Mouse (Mus musculus): ENCODE data around the gene Lipt2. TPM values are rescaled to one million over a fixed set of nuclear protein-coding genes. Genes with fewer than 3 reads are reported as not detected.
A peak's percentile ranks its signal among the peaks of the same experiment; 100 is the strongest.

Lipt2 gene
- total and polyA plus RNA-seq, 3 experiments: 5.5 to 11.7 (median 10.9) TPM

DNA sequence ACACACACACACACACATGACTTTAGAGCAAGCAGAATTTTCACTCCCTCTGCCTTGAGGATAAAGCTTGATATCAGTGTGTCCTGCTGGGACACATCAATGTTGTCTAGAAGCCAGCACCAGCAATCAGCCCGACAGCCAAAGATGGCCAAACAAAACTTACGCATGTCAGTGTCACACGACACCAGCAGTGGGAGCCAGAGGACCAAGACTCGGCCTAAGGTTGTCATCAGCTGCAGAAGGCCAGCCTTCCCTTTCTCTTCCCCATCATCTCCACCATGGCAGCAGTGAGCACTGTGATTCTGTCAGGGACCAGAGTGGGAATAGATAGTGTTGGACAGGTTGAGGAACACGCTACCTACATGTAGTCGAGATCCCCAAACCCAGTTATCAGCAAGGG, 35.6 kb upstream of the Lipt2 start:
- no peak for ATAC-seq (ENCODE audit: extremely low read depth, insufficient number of reproducible peaks, low FRiP score, poor library complexity, severe bottlenecking)
- Histone ChIP-seq H3K27me3 (ENCODE audit: insufficient read depth, low read length) (peaks cover 5% of the 10 kb centered on the region), H3K36me3 (replicated peaks) (peaks cover 13% of the 10 kb centered on the region), H3K4me3 (ENCODE audit: low read depth, low read length) (no peak overlapping the region), H3K4me1 (ENCODE audit: insufficient read depth, low read depth, low read length) (peaks cover 30% of the 10 kb centered on the region), H3K9me3 (replicated peaks) (peaks cover 3% of the 10 kb centered on the region)
- DNase-seq (ENCODE audit: low spot score): no peak
- no peak for TF ChIP-seq GATA1 (IDR thresholded peaks at IDR 0.05; ENCODE audit: borderline replicate concordance, low read length)
- peak; percentile 22; the same call in 1 of the 2 replicates for TF ChIP-seq CTCF (IDR thresholded peaks at IDR 0.05; ENCODE audit: low read depth, low read length)

DNA sequence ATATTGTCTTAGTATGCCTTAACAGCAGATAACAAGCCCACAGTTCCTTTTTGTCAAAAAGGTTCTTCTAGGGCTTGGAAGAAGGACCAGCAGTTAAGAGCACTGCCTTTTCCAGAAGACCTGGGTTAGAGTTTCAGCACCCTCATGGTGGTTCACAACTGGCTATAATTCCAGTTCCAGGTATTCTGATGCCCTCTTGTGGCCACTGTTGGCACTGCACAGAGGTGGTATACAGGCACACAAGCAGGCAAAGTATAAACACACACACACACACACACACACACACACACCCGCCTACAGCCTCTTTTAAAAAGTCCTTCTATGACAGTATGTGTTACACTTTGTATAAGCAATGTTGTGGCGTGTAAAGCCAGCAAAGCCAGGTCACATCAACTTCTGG, 34.9 kb upstream of the Lipt2 start:
- Histone ChIP-seq H3K36me3 (replicated peaks) (peaks cover 6% of the 10 kb centered on the region), H3K27me3 (ENCODE audit: insufficient read depth, low read length) (peaks cover 8% of the 10 kb centered on the region), H3K4me3 (ENCODE audit: low read depth, low read length) (no peak overlapping the region), H3K4me1 (ENCODE audit: insufficient read depth, low read depth, low read length) (peaks cover 26% of the 10 kb centered on the region), H3K9me3 (replicated peaks) (peaks cover 3% of the 10 kb centered on the region)
- DNase-seq (ENCODE audit: low spot score): no peak
- TF ChIP-seq CTCF (IDR thresholded peaks at IDR 0.05; ENCODE audit: low read depth, low read length) (peak; percentile 74), GATA1 (IDR thresholded peaks at IDR 0.05; ENCODE audit: borderline replicate concordance, low read length) (no peak)
- no peak for ATAC-seq (ENCODE audit: extremely low read depth, insufficient number of reproducible peaks, low FRiP score, poor library complexity, severe bottlenecking)

DNA sequence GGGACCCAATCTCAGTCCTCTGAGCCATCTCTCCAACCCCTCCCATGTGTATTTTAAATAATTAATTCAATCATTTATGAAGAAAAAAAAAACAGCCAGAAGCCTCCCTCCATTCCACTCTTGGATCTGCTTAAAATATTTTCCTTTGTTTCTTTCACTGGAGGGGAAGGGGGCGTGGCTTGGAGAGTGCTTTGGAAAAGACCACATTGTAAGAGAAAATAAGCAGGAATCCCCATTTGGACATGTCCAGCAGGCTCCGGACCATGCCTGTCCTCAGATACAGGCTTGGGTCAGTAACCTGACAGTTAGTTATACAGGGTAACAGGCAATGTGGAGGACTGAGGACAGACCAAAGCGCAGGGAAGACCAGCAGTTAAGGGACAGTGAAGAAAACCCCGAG, 33.9 kb upstream of the Lipt2 start:
- H3K4me3 ChIP-seq (ENCODE audit: low read depth, low read length): no peak overlapping the region
- TF ChIP-seq GATA2 (IDR thresholded peaks at IDR 0.05; ENCODE audit: borderline replicate concordance, low read depth, low read length) (no peak), CTCF (IDR thresholded peaks at IDR 0.05; ENCODE audit: low read depth, low read length) (no peak)
- peaks cover 16% of the 10 kb centered on the region for H3K27me3 ChIP-seq (ENCODE audit: insufficient read depth, low read length)
- peaks cover 18% of the 10 kb centered on the region for H3K4me1 ChIP-seq (ENCODE audit: insufficient read depth, low read depth, low read length)
- peaks cover 3% of the 10 kb centered on the region for H3K9me3 ChIP-seq (replicated peaks)
- ATAC-seq (ENCODE audit: extremely low read depth, insufficient number of reproducible peaks, low FRiP score, poor library complexity, severe bottlenecking) (no peak), DNase-seq (ENCODE audit: low spot score) (no peak)
- H3K36me3 ChIP-seq (replicated peaks): no peaks in the 10 kb centered on the region

DNA sequence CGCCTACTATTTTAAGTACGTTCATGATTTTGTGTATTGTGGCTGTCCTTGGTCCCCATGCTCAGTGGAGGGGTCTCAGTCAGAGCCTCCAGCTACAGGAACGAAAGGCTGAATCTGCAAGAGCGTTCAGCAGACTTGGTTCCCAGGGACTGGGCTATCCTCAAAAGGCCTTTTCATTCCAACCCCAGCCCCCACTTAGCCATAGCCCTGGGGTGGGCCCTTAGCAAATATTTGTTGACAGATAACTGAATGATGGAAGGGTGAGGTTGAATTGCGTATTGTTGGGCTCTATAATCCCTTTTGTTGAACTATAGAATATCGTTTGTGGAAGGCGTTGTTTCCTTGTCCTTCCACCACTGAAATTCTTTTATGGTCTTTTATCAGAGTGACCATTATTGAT, 32.6 kb upstream of the Lipt2 start:
- H3K4me1 ChIP-seq (ENCODE audit: insufficient read depth, low read depth, low read length): peaks cover 14% of the 10 kb centered on the region
- no peak for ATAC-seq (ENCODE audit: extremely low read depth, insufficient number of reproducible peaks, low FRiP score, poor library complexity, severe bottlenecking)
- H3K27me3 ChIP-seq (ENCODE audit: insufficient read depth, low read length): peaks cover 23% of the 10 kb centered on the region

DNA sequence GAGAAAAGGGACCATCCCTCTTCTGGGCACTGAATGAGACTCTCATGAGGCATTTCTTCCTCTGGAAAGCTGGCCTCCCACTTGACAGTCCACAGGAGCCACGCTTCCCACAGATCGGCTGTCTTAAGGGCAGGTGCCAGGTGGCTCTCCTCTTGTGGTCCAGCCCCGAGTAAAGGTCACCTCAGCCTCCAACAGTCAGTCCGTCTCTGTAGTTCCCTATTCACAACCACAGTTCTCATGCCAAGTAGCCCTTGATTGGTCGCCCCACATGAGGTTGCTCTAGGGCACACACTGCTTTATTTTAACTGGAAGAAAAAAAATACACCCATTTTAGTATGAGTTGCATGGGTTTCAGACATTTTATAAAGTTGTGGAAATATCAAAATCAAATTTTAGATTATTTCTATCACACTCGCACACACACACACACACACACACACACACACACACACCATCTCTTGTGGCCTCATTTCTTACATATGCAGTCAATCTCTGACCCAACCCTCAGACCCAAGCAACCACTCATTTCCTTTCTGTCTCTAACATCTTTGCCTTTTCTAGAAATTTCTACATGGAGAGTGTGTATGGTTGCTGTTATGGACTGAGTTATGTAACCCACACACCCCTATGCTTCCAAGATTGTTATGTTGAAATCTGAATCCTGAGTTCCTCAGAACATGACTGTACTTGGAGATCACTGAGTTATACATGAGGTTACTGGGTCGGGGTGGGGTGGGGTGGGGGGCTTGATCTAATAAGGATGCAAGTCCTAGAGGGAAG, 30.6 kb upstream of the Lipt2 start:
- no peak overlapping the region for H3K4me3 ChIP-seq (ENCODE audit: low read depth, low read length)
- DNase-seq (ENCODE audit: low spot score): no peak
- peaks cover 3% of the 10 kb centered on the region for H3K4me1 ChIP-seq (ENCODE audit: insufficient read depth, low read depth, low read length)
- H3K27me3 ChIP-seq (ENCODE audit: insufficient read depth, low read length): peaks cover 27% of the 10 kb centered on the region
- peaks cover 3% of the 10 kb centered on the region for H3K9me3 ChIP-seq (replicated peaks)
- no peak for ATAC-seq (ENCODE audit: extremely low read depth, insufficient number of reproducible peaks, low FRiP score, poor library complexity, severe bottlenecking)
- TF ChIP-seq TAL1 (conservative IDR thresholded peaks at IDR 0.05; ENCODE audit: low read depth, low read length) (no peak), GATA1 (IDR thresholded peaks at IDR 0.05; ENCODE audit: borderline replicate concordance, low read length) (no peak), POLR2AphosphoS5 (IDR thresholded peaks at IDR 0.05; ENCODE audit: insufficient replicate concordance, low read depth, low read length) (no peak), GATA2 (IDR thresholded peaks at IDR 0.05; ENCODE audit: borderline replicate concordance, low read depth, low read length) (no peak), CTCF (IDR thresholded peaks at IDR 0.05; ENCODE audit: low read depth, low read length) (no peak)
- no peaks in the 10 kb centered on the region for H3K36me3 ChIP-seq (replicated peaks)

More for the DNA sequence above, 32.6 kb upstream of the Lipt2 start:
- Histone ChIP-seq H3K36me3 (replicated peaks) (no peaks in the 10 kb centered on the region), H3K4me3 (ENCODE audit: low read depth, low read length) (no peak overlapping the region), H3K9me3 (replicated peaks) (peaks cover 3% of the 10 kb centered on the region)
- DNase-seq (ENCODE audit: low spot score): no peak
- no peak for TF ChIP-seq POLR2AphosphoS5 (IDR thresholded peaks at IDR 0.05; ENCODE audit: insufficient replicate concordance, low read depth, low read length)
- TF ChIP-seq GATA2 (IDR thresholded peaks at IDR 0.05; ENCODE audit: borderline replicate concordance, low read depth, low read length): no peak
- no peak for TF ChIP-seq TAL1 (conservative IDR thresholded peaks at IDR 0.05; ENCODE audit: low read depth, low read length)
- no peak for TF ChIP-seq GATA1 (IDR thresholded peaks at IDR 0.05; ENCODE audit: borderline replicate concordance, low read length)
- no peak for TF ChIP-seq CTCF (IDR thresholded peaks at IDR 0.05; ENCODE audit: low read depth, low read length)

DNA sequence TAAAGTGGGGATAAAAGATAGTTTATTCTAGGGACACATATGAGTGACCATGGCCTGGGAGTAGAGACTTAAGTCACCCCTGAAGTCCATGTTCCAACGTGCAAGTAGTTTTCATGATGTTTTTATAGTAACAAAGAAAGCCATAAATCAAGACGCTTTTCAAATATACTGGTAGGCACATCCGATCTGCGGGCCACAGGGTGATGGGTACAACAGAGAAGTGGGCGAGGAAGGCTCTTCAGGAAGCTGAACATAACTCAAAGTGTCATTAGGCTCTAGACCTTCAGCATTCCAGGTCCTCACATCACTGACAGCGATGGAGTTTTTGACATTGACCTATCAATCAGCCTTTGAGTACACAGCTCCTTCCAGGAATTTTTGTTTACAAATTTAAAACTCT, 28.5 kb upstream of the Lipt2 start:
- H3K36me3 ChIP-seq (replicated peaks): no peaks in the 10 kb centered on the region
- H3K4me1 ChIP-seq (ENCODE audit: insufficient read depth, low read depth, low read length): no peaks in the 10 kb centered on the region; the same call in 1 of the 2 replicates
- ATAC-seq (ENCODE audit: extremely low read depth, insufficient number of reproducible peaks, low FRiP score, poor library complexity, severe bottlenecking): no peak
- DNase-seq (ENCODE audit: low spot score): no peak
- peaks cover 33% of the 10 kb centered on the region for H3K27me3 ChIP-seq (ENCODE audit: insufficient read depth, low read length)
- H3K4me3 ChIP-seq (ENCODE audit: low read depth, low read length): no peak overlapping the region
- peaks cover 3% of the 10 kb centered on the region for H3K9me3 ChIP-seq (replicated peaks)
- TF ChIP-seq TAL1 (conservative IDR thresholded peaks at IDR 0.05; ENCODE audit: low read depth, low read length) (no peak), GATA2 (IDR thresholded peaks at IDR 0.05; ENCODE audit: borderline replicate concordance, low read depth, low read length) (no peak), CTCF (IDR thresholded peaks at IDR 0.05; ENCODE audit: low read depth, low read length) (no peak)

DNA sequence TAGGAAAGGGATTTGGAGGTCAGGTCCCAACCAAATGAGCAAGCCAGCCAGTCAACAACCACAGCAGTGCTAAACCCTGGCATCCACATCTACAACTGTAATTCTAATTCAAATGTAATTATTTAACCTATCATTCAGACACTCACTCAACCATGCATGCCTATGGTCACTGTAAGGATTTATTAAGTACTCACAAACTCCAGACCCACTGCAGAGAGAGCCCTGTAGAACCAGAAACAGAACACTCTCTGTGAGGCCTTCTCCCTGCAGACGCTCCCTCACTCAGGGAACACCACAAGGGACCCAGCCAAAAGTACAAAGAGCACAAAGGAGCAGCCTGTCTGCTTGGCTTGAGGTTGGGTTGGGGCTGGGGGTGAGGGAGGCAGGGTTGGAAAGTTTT, 26.7 kb upstream of the Lipt2 start:
- Histone ChIP-seq H3K4me1 (ENCODE audit: insufficient read depth, low read depth, low read length) (no peaks in the 10 kb centered on the region; the same call in 1 of the 2 replicates), H3K36me3 (replicated peaks) (no peaks in the 10 kb centered on the region), H3K27me3 (ENCODE audit: insufficient read depth, low read length) (peaks cover 44% of the 10 kb centered on the region), H3K9me3 (replicated peaks) (no peaks in the 10 kb centered on the region), H3K4me3 (ENCODE audit: low read depth, low read length) (no peak overlapping the region)
- ATAC-seq (ENCODE audit: extremely low read depth, insufficient number of reproducible peaks, low FRiP score, poor library complexity, severe bottlenecking) (no peak), DNase-seq (ENCODE audit: low spot score) (no peak)
- TF ChIP-seq CTCF (IDR thresholded peaks at IDR 0.05; ENCODE audit: low read depth, low read length) (no peak), GATA2 (IDR thresholded peaks at IDR 0.05; ENCODE audit: borderline replicate concordance, low read depth, low read length) (no peak), POLR2AphosphoS5 (IDR thresholded peaks at IDR 0.05; ENCODE audit: insufficient replicate concordance, low read depth, low read length) (no peak), TAL1 (conservative IDR thresholded peaks at IDR 0.05; ENCODE audit: low read depth, low read length) (no peak), GATA1 (IDR thresholded peaks at IDR 0.05; ENCODE audit: borderline replicate concordance, low read length) (no peak)

Data from G1E (cell line).